Mouse (Mus musculus) kidney, embryonic 14.5 days (tissue): ENCODE results near the gene Snx9. TPM values are rescaled to one million over a fixed set of nuclear protein-coding genes. Genes with fewer than 3 reads are reported as not detected.

Experiments used
- ATAC-seq: fragments of 200-750 bp; cut with Nextera tagmentation; 2 replicates; pipeline ENCODE4 v1.8.0; 2017; ENCODE audit warnings: moderate number of reproducible peaks, mild to moderate bottlenecking, moderate TSS enrichment, moderate library complexity; ENCODE audit not compliant: low FRiP score, low TSS enrichment
- H3K27ac ChIP-seq: fragments of 300-500 bp; sonication (generic); 2 replicates; pipeline ENCODE4 v1.5.1; 2014; ENCODE audit warnings: low read depth, mild to moderate bottlenecking, low read length, moderate library complexity, mixed read lengths
- H3K27me3 ChIP-seq: fragments of 300-500 bp; sonication (generic); 2 replicates; pipeline ENCODE4 v1.6.1; 2014; ENCODE audit warnings: mild to moderate bottlenecking, low read length; ENCODE audit not compliant: control insufficient read depth, insufficient read depth
- H3K36me3 ChIP-seq: fragments of 300-500 bp; sonication (generic); 2 replicates; pipeline ENCODE4 v1.6.1; 2014; ENCODE audit warnings: low read length, mixed read lengths; ENCODE audit not compliant: control insufficient read depth, insufficient read depth
- H3K4me1 ChIP-seq: fragments of 300-500 bp; sonication (generic); 2 replicates; pipeline ENCODE4 v1.6.1; 2014; ENCODE audit warnings: low read length, mixed read lengths; ENCODE audit not compliant: control insufficient read depth, insufficient read depth
- H3K4me2 ChIP-seq: fragments of 300-500 bp; sonication (generic); replicated peaks from 2 replicates; pipeline ENCODE4 v1.6.1; 2014; ENCODE audit warnings: low read depth, mild to moderate bottlenecking, low read length
- H3K4me3 ChIP-seq: fragments of 300-500 bp; sonication (generic); 2 replicates; pipeline ENCODE4 v1.5.1; 2014; ENCODE audit warnings: mild to moderate bottlenecking, low read length
- H3K9ac ChIP-seq: fragments of 300-500 bp; sonication (generic); 2 replicates; pipeline ENCODE4 v1.6.1; 2014; ENCODE audit warnings: low read depth, mild to moderate bottlenecking, low read length, moderate library complexity
- H3K9me3 ChIP-seq: fragments of 300-500 bp; sonication (generic); 2 replicates; pipeline ENCODE4 v1.6.1; 2016; ENCODE audit warnings: low read length; ENCODE audit not compliant: control insufficient read depth
- WGBS: fragments of 180-500 bp; shearing (Covaris S2); extraction: QIAGEN DNeasy Blood & Tissue Kit; methylation state at CpG from one replicate; pipeline ENCODE4 v1.1.7; 2014; 5-methylcytosine and 5-hydroxymethylcytosine counted together
- polyA plus RNA-seq: library from polyadenylated mRNA; unstranded; fragments of >200 nt; fragmentation: Nextera tagmentation; extraction: Ambion mirVana; gene quantifications from 2 replicates; pipeline ENCODE4 v1.2.1, GENCODE M21; 2014

The Snx9 gene
- polyA plus RNA-seq, 1 experiment from 2014 or later: 44.5 TPM

- WGBS: 75% methylated on average over 5 of the region's 5 CpGs
- no peaks in the 10 kb centered on the region for H3K9me3 ChIP-seq
- no peaks in the 10 kb centered on the region for H3K36me3 ChIP-seq
- H3K9ac ChIP-seq: no peak overlapping the region
- H3K27me3 ChIP-seq: no peaks in the 10 kb centered on the region
- ATAC-seq: no peak
- H3K27ac ChIP-seq: no peak overlapping the region
- H3K4me1 ChIP-seq: peaks cover 13% of the 10 kb centered on the region; the same call in 1 of the 2 replicates
- H3K4me2 ChIP-seq: no peak overlapping the region
- no peak overlapping the region for H3K4me3 ChIP-seq
Observed at GRCm38 (mm10) chr17:5798900-5799299, 42.2 kb upstream of the Snx9 start.

DNA sequence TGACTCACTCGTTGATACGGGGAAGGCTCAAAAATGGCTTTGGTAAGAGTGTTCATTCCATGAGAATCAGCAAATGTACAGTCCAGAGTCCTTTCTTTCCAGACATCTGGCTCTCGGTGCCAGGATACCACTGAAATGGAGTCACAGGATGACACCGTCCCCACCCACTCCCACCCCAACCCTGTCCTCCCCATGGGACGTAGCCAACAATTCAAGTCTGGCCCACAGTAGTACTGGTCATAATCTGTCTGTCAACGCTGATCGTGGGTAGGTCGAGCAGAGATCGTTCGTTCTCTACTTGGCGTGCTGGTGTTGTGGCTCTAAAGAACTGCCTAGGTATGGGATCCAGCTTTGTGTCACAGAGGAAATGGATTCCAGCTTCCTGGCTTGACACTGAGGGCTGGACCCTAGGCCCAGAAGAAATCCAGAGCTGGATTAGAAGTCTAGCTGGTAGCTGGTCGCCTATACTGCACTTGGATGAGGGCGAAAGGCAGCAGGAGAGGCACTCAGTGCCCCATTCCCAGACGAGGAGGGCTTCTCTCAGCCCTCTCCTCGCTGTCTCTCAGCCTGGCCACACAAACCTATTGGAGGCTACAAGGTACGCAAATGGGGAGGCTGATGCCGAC lies 41.6 kb upstream of the Snx9 start:
- no peak overlapping the region for H3K4me3 ChIP-seq
- no peak overlapping the region for H3K4me2 ChIP-seq
- H3K27me3 ChIP-seq: no peaks in the 10 kb centered on the region
- H3K36me3 ChIP-seq: no peaks in the 10 kb centered on the region
- H3K9me3 ChIP-seq: no peaks in the 10 kb centered on the region
- H3K9ac ChIP-seq: no peak overlapping the region
- WGBS: 82% methylated on average over 17 of the region's 17 CpGs
- no peak overlapping the region for H3K27ac ChIP-seq
- ATAC-seq: no peak
- peaks cover 13% of the 10 kb centered on the region; the same call in 1 of the 2 replicates for H3K4me1 ChIP-seq

DNA sequence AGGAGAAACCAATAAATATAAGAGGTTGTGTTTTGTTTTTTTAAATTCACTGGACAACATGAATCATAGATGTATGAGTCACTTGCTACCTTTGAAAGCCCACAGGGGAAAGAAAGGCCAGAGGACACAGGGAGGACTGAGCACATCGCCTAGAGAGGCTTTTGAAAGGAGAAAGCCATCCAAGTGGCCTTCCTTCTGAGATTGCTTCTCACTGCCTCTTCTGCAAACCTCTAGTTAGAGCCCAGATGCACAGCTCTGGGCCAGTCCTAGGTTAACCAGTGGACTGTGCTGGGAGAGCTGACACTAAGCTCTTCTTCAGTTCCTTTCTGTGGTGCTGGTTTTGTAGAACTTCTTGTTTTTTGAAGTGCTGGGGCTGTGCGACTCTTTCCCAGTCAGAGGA lies 40.9 kb upstream of the Snx9 start:
- H3K27me3 ChIP-seq: no peaks in the 10 kb centered on the region
- H3K36me3 ChIP-seq: no peaks in the 10 kb centered on the region
- H3K9me3 ChIP-seq: no peaks in the 10 kb centered on the region
- H3K4me3 ChIP-seq: no peak overlapping the region
- no peak overlapping the region for H3K27ac ChIP-seq
- no peak for ATAC-seq
- H3K4me1 ChIP-seq: peaks cover 13% of the 10 kb centered on the region; the same call in 1 of the 2 replicates
- no peak overlapping the region for H3K9ac ChIP-seq
- H3K4me2 ChIP-seq: no peak overlapping the region
- WGBS: 83% methylated on average over 2 of the region's 2 CpGs

- H3K27me3 ChIP-seq: no peaks in the 10 kb centered on the region
- no peak overlapping the region for H3K9ac ChIP-seq
- no peaks in the 10 kb centered on the region for H3K36me3 ChIP-seq
- H3K9me3 ChIP-seq: no peaks in the 10 kb centered on the region
- peaks cover 13% of the 10 kb centered on the region; the same call in 1 of the 2 replicates for H3K4me1 ChIP-seq
- H3K4me3 ChIP-seq: no peak overlapping the region
- ATAC-seq: no peak
- H3K27ac ChIP-seq: no peak overlapping the region
- WGBS: 85% methylated on average over 7 of the region's 7 CpGs
- H3K4me2 ChIP-seq: no peak overlapping the region
Observed at GRCm38 (mm10) chr17:5800824-5801560, 40.1 kb upstream of the Snx9 start.

GRCm38 (mm10) chr17:5801761-5802655 lies 39.1 kb upstream of the Snx9 start:
- Histone ChIP-seq H3K4me3 (no peak overlapping the region), H3K27me3 (no peaks in the 10 kb centered on the region), H3K27ac (no peak overlapping the region), H3K4me2 (no peak overlapping the region), H3K4me1 (peaks cover 13% of the 10 kb centered on the region; the same call in 1 of the 2 replicates), H3K9ac (no peak overlapping the region), H3K9me3 (no peaks in the 10 kb centered on the region), H3K36me3 (no peaks in the 10 kb centered on the region)
- no peak; the same call in 1 of the 2 replicates for ATAC-seq
- 59% methylated on average over 17 of the region's 17 CpGs for WGBS

GRCm38 (mm10) chr17:5802656-5802955 lies 38.5 kb upstream of the Snx9 start:
- no peaks in the 10 kb centered on the region for H3K36me3 ChIP-seq
- H3K27ac ChIP-seq: no peak overlapping the region
- no peaks in the 10 kb centered on the region for H3K9me3 ChIP-seq
- H3K27me3 ChIP-seq: no peaks in the 10 kb centered on the region
- no peak overlapping the region for H3K4me3 ChIP-seq
- no peak overlapping the region for H3K9ac ChIP-seq
- 85% methylated on average over 5 of the region's 5 CpGs for WGBS
- ATAC-seq: no peak
- no peak overlapping the region for H3K4me2 ChIP-seq
- peaks cover 13% of the 10 kb centered on the region; the same call in 1 of the 2 replicates for H3K4me1 ChIP-seq

DNA sequence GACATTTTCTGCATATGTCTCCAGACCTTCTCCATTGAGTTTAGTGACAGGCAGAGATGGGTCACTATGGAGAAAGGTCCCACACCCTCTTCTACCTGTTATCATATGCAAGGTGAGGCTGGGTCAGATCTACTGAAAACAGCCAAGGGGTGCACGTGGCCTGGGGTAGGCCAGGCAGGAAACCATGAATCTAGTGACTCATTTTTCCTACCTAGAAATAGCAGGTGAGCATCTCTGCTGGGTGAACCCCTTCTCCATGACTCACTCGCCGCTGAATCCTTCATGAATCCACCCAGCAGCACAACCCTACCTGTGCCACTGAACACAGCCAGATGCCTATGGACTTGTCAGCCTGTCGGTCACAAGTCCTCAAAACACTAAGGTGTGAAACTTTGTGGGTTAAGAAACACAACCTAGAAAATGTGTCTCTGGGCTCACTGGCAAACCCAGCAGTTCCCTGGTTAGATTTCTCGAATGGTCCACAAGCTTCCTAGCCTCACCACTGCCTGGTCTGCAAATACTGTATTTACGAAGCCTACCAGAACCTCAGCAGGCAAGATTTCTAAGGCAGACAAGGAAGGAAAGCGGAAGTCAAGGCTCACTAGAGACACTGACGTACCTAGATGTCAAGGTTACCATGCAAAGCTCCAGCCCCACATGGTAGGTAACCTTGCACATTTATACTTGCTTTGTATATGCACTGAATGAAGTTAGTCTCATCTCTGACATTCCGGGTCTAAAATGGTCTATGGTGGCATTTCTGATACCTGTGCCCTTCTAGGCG lies 37.7 kb upstream of the Snx9 start:
- Histone ChIP-seq H3K4me3 (no peak overlapping the region), H3K4me1 (peaks cover 15% of the 10 kb centered on the region; the same call in 1 of the 2 replicates), H3K36me3 (no peaks in the 10 kb centered on the region), H3K4me2 (no peak overlapping the region), H3K27me3 (no peaks in the 10 kb centered on the region), H3K9me3 (no peaks in the 10 kb centered on the region), H3K27ac (no peak overlapping the region), H3K9ac (no peak overlapping the region)
- ATAC-seq: no peak
- 89% methylated on average over 10 of the region's 10 CpGs for WGBS

DNA sequence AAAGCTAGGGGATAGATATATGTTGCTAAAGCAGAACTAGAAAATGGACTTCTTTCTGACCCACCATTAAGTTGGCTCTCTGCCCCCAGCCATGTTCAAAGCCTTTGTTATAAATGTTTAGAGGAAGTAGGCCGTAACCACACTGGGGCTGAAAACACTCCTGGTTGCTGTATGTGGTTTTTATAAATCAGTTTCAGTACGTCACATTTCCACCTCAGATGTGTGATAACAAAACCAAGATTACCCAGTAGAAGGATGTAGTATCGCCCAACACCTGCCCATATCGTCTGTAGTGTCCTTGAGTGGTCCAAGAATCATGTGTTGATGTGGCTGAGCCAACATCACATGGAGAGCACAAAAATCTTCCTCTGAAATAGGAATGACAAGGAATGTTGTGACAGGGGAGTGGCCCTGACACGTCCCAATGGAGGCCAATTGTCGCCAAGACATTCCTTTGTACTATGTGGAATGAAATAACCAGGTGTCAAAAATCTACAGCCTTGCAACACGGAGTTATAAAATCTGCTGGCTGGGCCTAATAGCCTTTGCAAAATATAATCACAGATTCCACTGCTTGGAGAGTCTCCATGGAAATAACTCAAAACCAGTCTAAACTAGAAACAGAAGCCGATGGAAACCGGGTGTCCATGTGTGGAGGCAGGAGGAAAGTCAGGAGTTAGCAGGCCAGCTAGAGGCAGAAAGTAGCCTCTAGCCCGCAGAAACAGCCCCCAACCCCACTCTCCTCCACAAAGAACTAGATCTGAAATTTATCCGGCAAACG lies 36.6 kb upstream of the Snx9 start:
- Histone ChIP-seq H3K9ac (no peak overlapping the region), H3K4me2 (no peak overlapping the region), H3K4me1 (peaks cover 8% of the 10 kb centered on the region; the same call in 1 of the 2 replicates), H3K27ac (no peak overlapping the region), H3K9me3 (no peaks in the 10 kb centered on the region), H3K27me3 (no peaks in the 10 kb centered on the region), H3K4me3 (no peak overlapping the region), H3K36me3 (no peaks in the 10 kb centered on the region)
- no peak for ATAC-seq
- WGBS: 81% methylated on average over 12 of the region's 12 CpGs
